Mouse (Mus musculus): ENCODE measurements around the gene Creb3.
"Not testable (repeated sequence)": the region's sequence is repeated elsewhere in the genome, so short reads cannot be mapped to it uniquely, and the experiment has no call there.

Creb3 gene

DNA sequence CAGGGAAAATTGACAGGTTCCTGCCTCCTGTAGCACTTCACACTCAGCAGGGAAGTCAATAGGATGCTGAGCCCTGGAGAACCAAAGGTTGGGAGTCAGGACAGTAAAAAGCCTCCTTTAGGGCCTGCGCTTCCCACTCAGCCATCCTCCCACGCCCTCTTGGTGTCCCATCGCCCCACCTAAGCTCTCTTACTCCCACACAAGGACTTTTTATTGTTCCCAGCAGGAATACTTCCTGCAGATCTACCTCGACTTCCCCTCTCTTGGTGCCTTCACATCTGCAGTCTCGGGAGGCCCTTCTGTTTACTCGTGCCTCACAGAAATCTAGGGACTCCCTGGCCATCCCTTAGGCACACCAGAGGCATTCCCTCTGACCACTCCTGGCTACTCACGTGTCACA is 21.3 kb downstream of the Creb3 start:
- DNase-seq (ENCODE audit: low spot score), result no peak

DNA sequence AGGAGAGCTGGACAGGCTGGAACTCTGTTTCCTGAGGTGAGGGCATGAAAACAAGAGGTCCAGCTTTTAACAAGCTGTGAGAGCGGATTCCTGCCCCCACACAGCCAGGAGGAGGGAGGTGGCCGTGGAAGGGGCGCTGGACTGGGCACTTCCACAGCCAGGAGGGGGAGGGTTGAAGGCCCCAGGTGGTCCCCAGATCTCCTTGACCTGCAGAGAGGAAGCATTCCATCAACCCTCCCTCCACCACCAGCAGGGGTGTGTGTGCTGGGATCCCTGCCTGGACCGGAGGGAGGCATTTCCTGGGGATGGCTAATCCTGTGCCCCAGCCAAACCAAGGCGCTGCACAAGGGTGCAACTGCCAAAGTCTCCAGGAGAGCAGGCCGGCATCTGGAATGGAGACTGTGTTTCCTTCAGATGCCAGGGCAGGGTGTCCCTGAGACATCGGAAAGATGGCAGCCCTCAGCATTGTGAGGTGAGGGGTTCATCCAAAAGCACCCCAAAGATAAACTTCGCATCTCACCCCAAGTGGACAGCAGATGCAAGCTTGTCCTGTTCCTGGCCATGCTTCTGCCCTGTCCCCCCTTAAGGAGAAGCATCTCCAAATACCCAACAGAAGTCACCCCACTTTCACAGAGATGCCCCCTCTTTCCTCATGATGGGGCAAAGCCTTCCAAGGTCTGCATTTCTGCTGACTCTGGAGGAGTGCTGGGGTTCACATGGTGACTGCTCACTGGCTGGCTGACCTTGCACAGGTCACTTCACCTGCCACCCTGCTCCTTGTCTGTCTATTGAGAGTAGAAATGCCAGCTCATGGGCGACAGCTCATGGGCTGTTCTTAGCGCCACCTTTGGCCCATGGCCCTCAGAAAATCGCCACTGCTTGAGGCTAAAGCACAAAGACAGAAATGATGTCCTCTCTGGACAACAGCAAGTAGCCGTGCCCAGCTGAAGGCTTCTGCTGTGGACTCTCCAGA is 22.6 kb downstream of the Creb3 start, which contains the start of gene Msmp:
TSS of gene Msmp (minus strand) at position 51 of the 973 bp plus-strand sequence.
- no peak for DNase-seq (ENCODE audit: low spot score)

DNA sequence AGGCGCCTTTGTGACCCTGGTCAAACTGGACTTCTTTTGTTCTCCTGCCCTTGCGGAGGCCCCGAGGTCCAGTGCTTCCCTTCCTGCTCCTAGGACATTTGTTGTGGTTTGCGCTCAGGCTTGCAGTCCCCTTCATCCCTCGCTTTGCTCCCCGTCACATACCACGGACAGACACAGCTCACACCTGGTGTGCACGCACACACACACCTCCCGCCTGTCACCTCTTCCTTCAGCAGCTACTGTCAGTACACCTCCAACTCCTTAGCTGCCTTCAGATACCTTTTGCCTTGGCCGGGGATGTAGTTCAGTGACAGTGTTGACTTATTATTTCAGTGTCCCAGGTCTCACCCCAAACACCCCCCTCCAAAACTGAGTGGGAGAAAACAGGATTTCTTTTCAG is 23.6 kb downstream of the Creb3 start:
- no peak for DNase-seq (ENCODE audit: low spot score)

- DNase-seq (ENCODE audit: low spot score), result no peak
These were observed 24.3 kb downstream of the Creb3 start for GRCm38 (mm10) chr4:43586411-43586810.

GRCm38 (mm10) chr4:43587681-43588080 is 25.5 kb downstream of the Creb3 start:
- no peak for DNase-seq (ENCODE audit: low spot score)

GRCm38 (mm10) chr4:43591543-43591942 is 29.4 kb downstream of the Creb3 start:
- DNase-seq (ENCODE audit: low spot score), result no peak

DNA sequence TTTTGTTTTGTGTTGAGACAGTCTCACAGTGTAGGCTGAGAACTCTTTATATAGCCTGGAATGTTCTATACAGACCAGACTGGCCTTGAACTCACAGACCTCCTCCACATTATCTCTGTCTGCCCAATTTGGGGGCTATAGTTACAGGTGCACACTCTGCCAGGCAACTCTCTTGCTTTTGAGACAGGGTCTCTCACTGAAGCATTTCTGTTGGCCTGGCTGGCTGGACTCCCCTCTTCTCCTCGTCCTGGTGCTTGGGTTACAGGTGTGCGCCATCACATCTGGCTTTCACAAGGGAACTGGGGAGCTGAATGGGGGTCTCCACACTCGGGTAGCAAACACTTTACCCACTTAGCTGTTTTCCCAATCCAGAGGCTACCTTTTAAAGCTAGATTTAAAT is 29.8 kb downstream of the Creb3 start:
- DNase-seq (ENCODE audit: low spot score), result no peak

DNA sequence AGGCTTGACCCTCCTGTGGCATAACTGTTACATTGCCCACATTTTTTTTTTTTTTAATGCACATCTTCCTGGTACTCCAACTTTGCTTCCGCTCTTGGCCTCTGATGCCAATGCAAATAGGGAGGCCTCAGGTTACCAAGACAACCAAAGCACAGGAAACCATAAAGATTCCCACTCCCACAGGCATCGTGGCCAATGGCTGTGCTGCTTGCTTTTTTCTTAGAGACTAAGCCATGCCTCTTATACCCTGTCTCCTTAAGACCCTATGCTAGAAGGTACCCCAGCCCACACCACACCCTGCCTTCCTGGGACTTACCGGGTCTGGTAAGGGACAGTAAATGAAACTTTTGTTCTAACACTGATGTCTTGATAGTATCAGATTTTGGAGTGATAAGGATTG is 31.3 kb downstream of the Creb3 start:
- DNase-seq (ENCODE audit: low spot score), result no peak

- not testable (repeated sequence) for DNase-seq (ENCODE audit: low spot score)
These were observed 34.5 kb downstream of the Creb3 start for GRCm38 (mm10) chr4:43596597-43596996.

DNA sequence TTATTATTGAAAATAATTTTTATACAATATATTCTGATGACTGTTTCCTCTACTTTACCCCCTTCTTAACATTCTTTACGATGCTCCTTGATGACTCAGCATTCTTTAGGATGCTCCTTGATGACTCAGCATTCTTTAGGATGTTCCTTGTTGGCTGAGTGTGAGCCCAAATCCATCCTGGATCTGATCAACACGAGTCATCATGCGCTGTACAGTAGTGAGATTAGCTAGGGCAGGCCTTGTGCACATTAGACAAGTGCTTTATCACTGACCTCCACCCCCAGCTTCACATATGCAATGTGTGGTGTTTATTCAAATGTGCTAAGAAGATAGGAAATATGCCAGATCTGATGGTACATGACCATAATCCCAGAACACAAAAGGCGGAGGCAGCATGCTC is 36.1 kb downstream of the Creb3 start:
- DNase-seq (ENCODE audit: low spot score), result no peak

- no peak for DNase-seq (ENCODE audit: low spot score)
These were observed 36.7 kb downstream of the Creb3 start for GRCm38 (mm10) chr4:43598650-43599380.

DNA sequence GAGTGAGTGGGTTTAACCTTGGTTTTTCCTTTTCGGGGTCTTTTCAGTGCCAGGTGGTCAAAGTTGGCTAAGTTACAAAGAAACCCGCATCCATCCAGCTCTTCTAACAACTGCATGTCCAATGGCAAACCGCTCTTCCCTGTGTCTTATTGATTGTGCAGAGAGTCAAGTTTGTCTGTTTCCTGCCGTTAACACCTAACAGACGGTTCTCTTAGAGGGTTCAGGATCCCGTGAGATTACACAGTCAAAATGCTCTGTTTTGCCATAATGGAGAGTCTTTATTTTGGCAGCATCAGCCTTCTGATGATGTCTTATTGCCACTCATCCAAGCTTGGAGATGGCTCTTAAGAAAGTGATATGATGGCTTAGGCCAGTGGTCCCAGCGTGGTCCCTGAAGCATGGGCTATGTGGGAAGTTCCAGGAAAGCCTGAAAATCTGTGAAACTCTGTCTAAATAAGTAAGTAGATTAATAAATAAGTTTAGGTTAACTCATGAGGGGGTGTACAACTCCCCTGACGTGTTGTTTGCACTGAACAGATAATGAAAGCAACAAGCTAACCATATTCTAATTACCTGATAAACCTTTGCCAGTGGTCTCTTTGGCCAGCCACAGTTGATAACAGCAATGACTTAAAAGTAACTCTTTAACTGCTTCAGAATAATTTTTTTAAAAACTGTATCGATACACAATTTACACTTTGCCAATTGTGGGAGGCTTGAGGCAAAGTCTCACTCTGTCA is 38.2 kb downstream of the Creb3 start:
- no peak for DNase-seq (ENCODE audit: low spot score)

GRCm38 (mm10) chr4:43604099-43604498 is 42.0 kb downstream of the Creb3 start:
- no peak for DNase-seq (ENCODE audit: low spot score)

- no peak for DNase-seq (ENCODE audit: low spot score)
These were observed 42.9 kb downstream of the Creb3 start for GRCm38 (mm10) chr4:43604751-43605685.

DNA sequence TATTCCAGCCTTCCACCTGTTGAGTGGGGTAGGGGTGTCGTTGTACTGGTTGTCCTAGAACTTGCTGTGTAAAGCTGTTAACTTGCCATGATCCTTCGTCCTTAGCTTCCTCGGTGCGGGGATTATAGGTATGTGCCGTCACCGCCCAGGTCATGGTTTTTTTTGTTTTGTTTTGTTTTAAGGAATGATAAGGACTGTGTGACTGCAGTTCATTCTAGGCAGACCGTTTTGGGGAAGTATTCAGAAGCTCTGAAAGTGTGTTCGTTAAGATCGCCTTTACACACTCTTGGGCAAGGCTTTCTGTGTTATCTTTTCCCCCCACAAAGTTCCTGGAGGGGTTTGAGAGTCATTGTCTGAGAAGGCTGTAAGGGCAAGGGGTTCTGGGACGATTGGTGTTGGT is 50.4 kb downstream of the Creb3 start:
- no peak for DNase-seq (ENCODE audit: low spot score)

DNA sequence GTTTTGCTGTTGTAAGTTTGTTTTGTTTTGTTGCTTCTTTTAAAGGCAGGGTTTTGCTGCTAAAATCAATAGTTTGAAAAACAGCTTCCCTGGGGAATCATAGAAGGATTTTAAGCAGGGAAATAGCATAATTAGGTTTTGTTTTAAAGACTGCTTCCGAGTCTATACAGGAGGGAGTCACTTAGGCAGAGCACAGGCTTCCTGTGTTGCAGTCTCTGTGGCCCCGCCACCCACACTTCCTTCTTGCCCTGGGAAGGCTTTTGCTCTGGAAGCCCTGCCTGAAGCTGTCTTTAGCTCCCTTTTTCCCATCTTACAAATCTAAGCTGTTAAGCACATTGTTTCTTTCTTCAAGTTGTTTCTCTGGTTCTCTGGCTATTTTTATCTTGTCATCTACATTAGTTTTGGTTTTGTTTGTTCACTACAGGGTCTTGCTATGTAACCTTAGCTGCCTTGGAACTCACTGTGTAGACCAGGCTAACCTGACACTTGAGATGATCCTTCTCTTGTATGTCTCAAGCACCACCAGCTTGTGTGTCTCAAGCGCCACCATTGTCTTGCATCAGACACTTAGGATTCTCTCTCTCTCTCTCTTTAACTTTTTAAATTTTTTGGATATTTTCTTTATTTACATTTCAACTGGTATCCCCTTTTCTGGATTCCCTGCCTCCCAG is 51.1 kb downstream of the Creb3 start:
- DNase-seq (ENCODE audit: low spot score), result no peak
